Mouse (Mus musculus) MEL (cell line): ENCODE measurements around the gene Tshr. TPM values are rescaled to one million over a fixed set of nuclear protein-coding genes. Genes with fewer than 3 reads are reported as not detected.

ENCODE experiments used
- DNase-seq: peaks from one replicate; pipeline ENCODE4 v3.0.0; 2011; ENCODE audit warnings: low read depth, low spot score
- H3K27ac ChIP-seq: 2 replicates; pipeline ENCODE4 v1.5.1; 2012; ENCODE audit warnings: low read depth, mild to moderate bottlenecking, control low read depth, low read length, moderate library complexity; ENCODE audit not compliant: control insufficient read depth
- H3K27me3 ChIP-seq, 2 experiments: fragments of 150-350 bp in 1 of 2; sonication (generic) in 1 of 2; 2 replicates each; pipeline ENCODE4 v1.6.1; 2012; ENCODE audit warnings: low read length in 2 of 2, mild to moderate bottlenecking in 2 of 2, improper control_type of control experiment in 1 of 2, moderate library complexity in 1 of 2; ENCODE audit not compliant: insufficient read depth in 2 of 2, control insufficient read depth in 1 of 2
- H3K36me3 ChIP-seq, 2 experiments: 2 replicates each; pipeline ENCODE4 v1.6.1; 2012 to 2014; ENCODE audit warnings: low read length in 2 of 2, improper control_type of control experiment in 1 of 2, inconsistent platforms in 1 of 2, mild to moderate bottlenecking in 1 of 2; ENCODE audit not compliant: insufficient read depth in 2 of 2, control insufficient read depth in 1 of 2
- H3K4me1 ChIP-seq, 2 experiments: fragments of 150-350 bp in 1 of 2; sonication (generic) in 1 of 2; 2 replicates each; pipeline ENCODE4 v1.6.1; 2012; ENCODE audit warnings: low read length in 2 of 2, improper control_type of control experiment in 1 of 2, mild to moderate bottlenecking in 1 of 2; ENCODE audit not compliant: insufficient read depth in 2 of 2, control insufficient read depth in 1 of 2
- H3K4me3 ChIP-seq, 2 experiments: fragments of 150-350 bp in 1 of 2; sonication (generic) in 1 of 2; 2 replicates each; pipeline ENCODE4 v1.5.1; 2012; ENCODE audit warnings: low read depth in 2 of 2, low read length in 2 of 2, mild to moderate bottlenecking in 2 of 2, moderate library complexity in 2 of 2, control low read depth in 1 of 2, improper control_type of control experiment in 1 of 2; ENCODE audit not compliant: control insufficient read depth in 1 of 2, insufficient read depth in 1 of 2
- H3K79me2 ChIP-seq: 2 replicates; pipeline ENCODE4 v1.6.1; 2012; ENCODE audit warnings: mild to moderate bottlenecking, low read length, moderate library complexity; ENCODE audit not compliant: control insufficient read depth, poor library complexity, insufficient read depth
- H3K9ac ChIP-seq: 2 replicates; pipeline ENCODE4 v1.6.1; 2012; ENCODE audit warnings: low read depth, mild to moderate bottlenecking, control low read depth, low read length, moderate library complexity; ENCODE audit not compliant: control insufficient read depth, poor library complexity, severe bottlenecking
- H3K9me3 ChIP-seq: fragments of 150-350 bp; sonication (generic); replicated peaks from 2 replicates; pipeline ENCODE4 v1.6.1; 2012; ENCODE audit warnings: mild to moderate bottlenecking, low read length, improper control_type of control experiment, moderate library complexity; ENCODE audit not compliant: insufficient read depth
- CHD2 ChIP-seq: IDR thresholded peaks from 2 replicates; pipeline ENCODE4 v1.6.1; 2011; ENCODE audit warnings: low read length, improper control_type of control experiment
- CTCF ChIP-seq, 3 experiments: IDR thresholded peaks in 2 of 3; conservative IDR thresholded peaks in 1 of 3; 2 replicates each; pipeline ENCODE4 v1.5.1; 2011 to 2012; ENCODE audit warnings: low read length in 3 of 3, low read depth in 2 of 3, mild to moderate bottlenecking in 2 of 3, improper control_type of control experiment in 1 of 3, inconsistent platforms in 1 of 3, mixed read lengths in 1 of 3, moderate library complexity in 1 of 3; ENCODE audit not compliant: control insufficient read depth in 1 of 3, insufficient read depth in 1 of 3, poor library complexity in 1 of 3, severe bottlenecking in 1 of 3
- ELF1 ChIP-seq: IDR thresholded peaks from 2 replicates; pipeline ENCODE4 v1.6.1; 2014; ENCODE audit warnings: low read depth, mild to moderate bottlenecking, inconsistent platforms, low read length, improper control_type of control experiment, moderate library complexity
- EP300 ChIP-seq, 2 experiments: IDR thresholded peaks; 2 replicates each; pipeline ENCODE4 v1.6.1; 2011; ENCODE audit warnings: improper control_type of control experiment in 2 of 2, low read length in 2 of 2, low read depth in 1 of 2, mild to moderate bottlenecking in 1 of 2
- ETS1 ChIP-seq: IDR thresholded peaks from 2 replicates; pipeline ENCODE4 v1.6.1; 2012; ENCODE audit warnings: low read depth, mild to moderate bottlenecking, inconsistent platforms, low read length, improper control_type of control experiment, moderate library complexity
- GABPA ChIP-seq: IDR thresholded peaks from 2 replicates; pipeline ENCODE4 v1.6.1; 2012; ENCODE audit warnings: low read depth, mild to moderate bottlenecking, inconsistent platforms, low read length, improper control_type of control experiment, moderate library complexity
- JUND ChIP-seq: IDR thresholded peaks from 2 replicates; pipeline ENCODE4 v1.6.1; 2011; ENCODE audit warnings: low read depth, mild to moderate bottlenecking, improper control_type of control experiment, low read length
- MAX ChIP-seq: IDR thresholded peaks from 2 replicates; pipeline ENCODE4 v1.6.1; 2011; ENCODE audit warnings: low read length, improper control_type of control experiment
- MEF2A ChIP-seq: IDR thresholded peaks from 2 replicates; pipeline ENCODE4 v1.6.1; 2014; ENCODE audit warnings: low read depth, mild to moderate bottlenecking, inconsistent platforms, low read length, improper control_type of control experiment; ENCODE audit not compliant: poor library complexity, insufficient replicate concordance, severe bottlenecking; ENCODE audit errors: extremely low read depth
- MYC ChIP-seq: IDR thresholded peaks from 2 replicates; pipeline ENCODE4 v1.6.1; 2011; ENCODE audit warnings: low read depth, mild to moderate bottlenecking, low read length, improper control_type of control experiment, moderate library complexity
- NELFE ChIP-seq: IDR thresholded peaks from 2 replicates; pipeline ENCODE4 v1.6.1; 2011; ENCODE audit warnings: low read depth, low read length, improper control_type of control experiment
- NRF1 ChIP-seq: IDR thresholded peaks from 2 replicates; pipeline ENCODE4 v1.6.1; 2014; ENCODE audit warnings: low read depth, mild to moderate bottlenecking, inconsistent platforms, low read length, improper control_type of control experiment, moderate library complexity; ENCODE audit not compliant: poor library complexity, insufficient read depth, severe bottlenecking
- POLR2A ChIP-seq, 2 experiments: IDR thresholded peaks; 2 replicates each; pipeline ENCODE4 v1.6.1; 2011 to 2012; ENCODE audit warnings: low read length in 2 of 2, mild to moderate bottlenecking in 2 of 2, control low read depth in 1 of 2, improper control_type of control experiment in 1 of 2, low read depth in 1 of 2, moderate library complexity in 1 of 2; ENCODE audit not compliant: control insufficient read depth in 1 of 2, insufficient read depth in 1 of 2, poor library complexity in 1 of 2
- POLR2AphosphoS2 ChIP-seq: IDR thresholded peaks from 2 replicates; pipeline ENCODE4 v1.6.1; 2011; ENCODE audit warnings: low read length, improper control_type of control experiment
- POLR2AphosphoS5 ChIP-seq: IDR thresholded peaks from 2 replicates; pipeline ENCODE4 v1.6.1; 2012; ENCODE audit warnings: low read depth, borderline replicate concordance, mild to moderate bottlenecking, inconsistent platforms, low read length, moderate library complexity, mixed read lengths
- RCOR1 ChIP-seq: IDR thresholded peaks from 2 replicates; pipeline ENCODE4 v1.6.1; 2012; ENCODE audit warnings: low read depth, mild to moderate bottlenecking, inconsistent platforms, low read length, improper control_type of control experiment
- SIN3A ChIP-seq: IDR thresholded peaks from 2 replicates; pipeline ENCODE4 v1.6.1; 2012; ENCODE audit warnings: low read length, improper control_type of control experiment, inconsistent platforms
- SMC3 ChIP-seq: IDR thresholded peaks from 2 replicates; pipeline ENCODE4 v1.6.1; 2011; ENCODE audit warnings: low read depth, low read length, improper control_type of control experiment
- TAL1 ChIP-seq: IDR thresholded peaks from 2 replicates; pipeline ENCODE4 v1.6.1; 2012; ENCODE audit warnings: mild to moderate bottlenecking, inconsistent platforms, low read length, moderate library complexity, mixed read lengths
- TCF12 ChIP-seq: IDR thresholded peaks from 2 replicates; pipeline ENCODE4 v1.6.1; 2014; ENCODE audit warnings: low read depth, mild to moderate bottlenecking, inconsistent platforms, low read length, improper control_type of control experiment, moderate library complexity
- USF1 ChIP-seq: IDR thresholded peaks from 2 replicates; pipeline ENCODE4 v1.6.1; 2014; ENCODE audit warnings: low read depth, mild to moderate bottlenecking, inconsistent platforms, low read length, improper control_type of control experiment, moderate library complexity
- ZC3H11A ChIP-seq: IDR thresholded peaks from 2 replicates; pipeline ENCODE4 v1.6.1; 2012; ENCODE audit warnings: low read depth, mild to moderate bottlenecking, inconsistent platforms, low read length, improper control_type of control experiment
- ZKSCAN1 ChIP-seq: IDR thresholded peaks from 2 replicates; pipeline ENCODE4 v1.6.1; 2012; ENCODE audit warnings: low read depth, mild to moderate bottlenecking, inconsistent platforms, low read length, improper control_type of control experiment, moderate library complexity
- ZMIZ1 ChIP-seq: IDR thresholded peaks from 2 replicates; pipeline ENCODE4 v1.6.1; 2012; ENCODE audit warnings: low read depth, mild to moderate bottlenecking, inconsistent platforms, low read length, improper control_type of control experiment, moderate library complexity
- ZNF384 ChIP-seq: IDR thresholded peaks from 2 replicates; pipeline ENCODE4 v1.6.1; 2012; ENCODE audit warnings: low read depth, mild to moderate bottlenecking, inconsistent platforms, low read length, improper control_type of control experiment
- polyA plus RNA-seq, 2 experiments: library from polyadenylated mRNA; stranded (reverse) in 1 of 2; unstranded in 1 of 2; fragments of >175 nt in 1 of 2; fragments of >200 nt in 1 of 2; gene quantifications; 2 replicates each; pipeline versions ENCODE4 v1.2.1 to v1.2.4; 2012; ENCODE audit warnings: low replicate concordance in 2 of 2, low read depth in 1 of 2; ENCODE audit not compliant: insufficient read length in 2 of 2, insufficient read depth in 1 of 2, missing spikeins in 1 of 2
- total RNA-seq: library from RNA; depleted of rRNA; stranded (reverse); fragments of 300-350 nt; gene quantifications from 2 replicates; pipeline ENCODE4 v1.2.3, GENCODE M21; 2012

Gene Tshr
- total and polyA plus RNA-seq, 3 experiments: not detected

DNA sequence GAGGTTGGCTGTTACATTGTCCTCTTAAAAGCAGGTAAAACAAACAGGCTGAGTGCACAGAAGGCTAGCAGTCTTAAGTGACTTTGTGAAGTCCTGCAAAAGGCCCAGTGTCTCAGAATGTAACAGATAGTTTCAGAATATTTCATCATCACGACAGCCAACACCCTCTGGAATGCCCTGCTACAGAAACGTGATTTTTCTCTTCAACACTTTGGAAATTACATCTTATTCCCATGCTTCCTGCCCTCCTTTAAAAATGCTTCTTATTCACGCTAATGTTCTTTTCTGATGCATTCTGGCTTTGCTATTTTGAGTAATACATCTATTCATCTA is 111.8 kb downstream of the Tshr start:
- Histone ChIP-seq H3K9me3 (no peaks in the 10 kb centered on the region), H3K4me1 (peaks cover 3 to 15% of the 10 kb centered on the region in 2 experiments; a peak in 3 of 4 replicates), H3K27ac (peak overlapping the region; percentile 92), H3K4me3 (peak overlapping the region; percentile 19 to 29), H3K36me3 (peaks cover 0 to 21% of the 10 kb centered on the region in 2 experiments; a peak in 2 of 4 replicates), H3K79me2 (no peaks in the 10 kb centered on the region), H3K9ac (peak overlapping the region; percentile 63), H3K27me3 (no peaks in the 10 kb centered on the region)
- no peak for DNase-seq
- TF ChIP-seq NRF1 (no peak), CHD2 (0 out of 2 replicates have a peak, but pooled peaks have one; percentile 3), POLR2A (IDR thresholded peaks at IDR 0.05; ENCODE audit: control insufficient read depth in 1 of 2, insufficient read depth in 1 of 2, low read depth in 1 of 2, low read length in 2 of 2, poor library complexity in 1 of 2) (no peak), ELF1 (no peak), POLR2AphosphoS2 (no peak), JUND (no peak), MAX (no peak), RCOR1 (no peak), ZC3H11A (no peak), MEF2A (no peak), SIN3A (0 out of 2 replicates have a peak, but pooled peaks have one; percentile 34), TCF12 (no peak; the same call in 1 of the 2 replicates), NELFE (0 out of 2 replicates have a peak, but pooled peaks have one; percentile 6), ETS1 (no peak)

GRCm38 (mm10) chr12:91500475-91500874 is 116.1 kb downstream of the Tshr start:
- H3K4me3 ChIP-seq: no peak overlapping the region
- H3K27ac ChIP-seq: no peak overlapping the region
- no peaks in the 10 kb centered on the region for H3K79me2 ChIP-seq
- TF ChIP-seq ZMIZ1 (no peak), ZC3H11A (no peak), USF1 (no peak), MAX (no peak), TCF12 (no peak), SIN3A (no peak), POLR2AphosphoS2 (no peak), JUND (no peak), EP300 (IDR thresholded peaks at IDR 0.05; ENCODE audit: low read depth in 1 of 2, low read length in 2 of 2) (no peak), TAL1 (no peak), ETS1 (no peak), POLR2AphosphoS5 (no peak), ZNF384 (no peak), MYC (no peak), SMC3 (no peak), MEF2A (no peak), CTCF (IDR thresholded peaks at IDR 0.05 in 2 of 3, conservative IDR thresholded peaks at IDR 0.05 in 1 of 3; ENCODE audit: control insufficient read depth in 1 of 3, insufficient read depth in 1 of 3, low read depth in 2 of 3, low read length in 3 of 3, poor library complexity in 1 of 3, severe bottlenecking in 1 of 3) (no peak), GABPA (no peak), ZKSCAN1 (no peak)
- TF ChIP-seq, all 39 proteins: peak for 0
- DNase-seq: no peak
- H3K4me1 ChIP-seq: peaks cover under 1 to 10% of the 10 kb centered on the region in 2 experiments; a peak in 1 of 4 replicates
- H3K9me3 ChIP-seq: no peaks in the 10 kb centered on the region
- H3K36me3 ChIP-seq: peaks cover 0 to 12% of the 10 kb centered on the region in 2 experiments; a peak in 2 of 4 replicates
- no peak overlapping the region for H3K9ac ChIP-seq
- no peaks in the 10 kb centered on the region for H3K27me3 ChIP-seq
